Mouse (Mus musculus): Measurements from ENCODE around the gene Ube2j2.

- TF ChIP-seq CTCF (IDR thresholded peaks at IDR 0.05 in 2 of 3, conservative IDR thresholded peaks at IDR 0.05 in 1 of 3; ENCODE audit: control insufficient read depth in 1 of 3, insufficient read depth in 1 of 3, low read depth in 2 of 3, low read length in 3 of 3, poor library complexity in 1 of 3, severe bottlenecking in 1 of 3) (no peak), SMC3 (IDR thresholded peaks at IDR 0.05; ENCODE audit: low read depth, low read length) (no peak), CHD2 (IDR thresholded peaks at IDR 0.05; ENCODE audit: low read length) (no peak), EP300 (IDR thresholded peaks at IDR 0.05; ENCODE audit: low read depth in 1 of 2, low read length in 2 of 2) (no peak), POLR2AphosphoS2 (IDR thresholded peaks at IDR 0.05; ENCODE audit: low read length) (no peak), POLR2A (IDR thresholded peaks at IDR 0.05; ENCODE audit: control insufficient read depth in 1 of 2, insufficient read depth in 1 of 2, low read depth in 1 of 2, low read length in 2 of 2, poor library complexity in 1 of 2) (no peak), GABPA (IDR thresholded peaks at IDR 0.05; ENCODE audit: low read depth, low read length) (no peak), HCFC1 (IDR thresholded peaks at IDR 0.05; ENCODE audit: low read depth, low read length) (no peak), ZMIZ1 (IDR thresholded peaks at IDR 0.05; ENCODE audit: low read depth, low read length) (no peak)
Measured at GRCm38 (mm10) chr4:155901205-155901604, 42.4 kb upstream of the Ube2j2 start.

Measured in MEL (cell line).